Mouse (Mus musculus): ENCODE results near the gene Taldo1. TPM values are rescaled to one million over a fixed set of nuclear protein-coding genes. Genes with fewer than 3 reads are reported as not detected.

Taldo1 gene
- polyA plus RNA-seq, 1 experiment from 2014 or later, result 468 TPM

- no peaks in the 10 kb centered on the region for H3K36me3 ChIP-seq (ENCODE audit: control insufficient read depth, insufficient read depth, low read length)
- no peak for DNase-seq (ENCODE audit: low spot score)
- no peak overlapping the region for H3K27ac ChIP-seq (replicated peaks)
- no peaks in the 10 kb centered on the region for H3K27me3 ChIP-seq (ENCODE audit: control insufficient read depth, insufficient read depth, low read length)
- no peak overlapping the region for H3K4me3 ChIP-seq (ENCODE audit: low read depth, low read length)
- ATAC-seq (ENCODE audit: low FRiP score, low TSS enrichment), result no peak
- no peak overlapping the region for H3K4me2 ChIP-seq (replicated peaks; ENCODE audit: low read depth)
- no peaks in the 10 kb centered on the region for H3K9me3 ChIP-seq (ENCODE audit: control insufficient read depth, low read length)
- H3K9ac ChIP-seq (ENCODE audit: low read length), result no peak overlapping the region
- TF ChIP-seq EP300 (optimal IDR thresholded peaks at IDR 0.05) (no peak), CTCF (IDR thresholded peaks at IDR 0.05; ENCODE audit: low read depth) (no peak)
- H3K4me1 ChIP-seq (replicated peaks; ENCODE audit: control insufficient read depth, insufficient read depth), result no peaks in the 10 kb centered on the region
These were observed 17.6 kb upstream of the Taldo1 start for GRCm38 (mm10) chr7:141374399-141374798.

GRCm38 (mm10) chr7:141379584-141379983, 12.4 kb upstream of the Taldo1 start:
- H3K9me3 ChIP-seq (ENCODE audit: control insufficient read depth, low read length), result no peaks in the 10 kb centered on the region

GRCm38 (mm10) chr7:141381068-141381835, 10.7 kb upstream of the Taldo1 start:
- Histone ChIP-seq H3K4me3 (ENCODE audit: low read depth, low read length) (no peak overlapping the region), H3K9me3 (ENCODE audit: control insufficient read depth, low read length) (no peaks in the 10 kb centered on the region), H3K27me3 (ENCODE audit: control insufficient read depth, insufficient read depth, low read length) (no peaks in the 10 kb centered on the region), H3K9ac (ENCODE audit: low read length) (no peak overlapping the region), H3K4me2 (replicated peaks; ENCODE audit: low read depth) (no peak overlapping the region), H3K4me1 (replicated peaks; ENCODE audit: control insufficient read depth, insufficient read depth) (no peaks in the 10 kb centered on the region), H3K36me3 (ENCODE audit: control insufficient read depth, insufficient read depth, low read length) (no peaks in the 10 kb centered on the region), H3K27ac (replicated peaks) (no peak overlapping the region)
- WGBS, result 78% methylated on average over 4 of the region's 4 CpGs
- no peak for TF ChIP-seq CTCF (IDR thresholded peaks at IDR 0.05; ENCODE audit: low read depth)
- no peak for TF ChIP-seq EP300 (optimal IDR thresholded peaks at IDR 0.05)
- DNase-seq (ENCODE audit: low spot score) (no peak), ATAC-seq (ENCODE audit: low FRiP score, low TSS enrichment) (no peak)

More at GRCm38 (mm10) chr7:141379584-141379983, 12.4 kb upstream of the Taldo1 start:
- WGBS, result 58% methylated on average over 4 of the region's 4 CpGs
- Histone ChIP-seq H3K4me1 (replicated peaks; ENCODE audit: control insufficient read depth, insufficient read depth) (no peaks in the 10 kb centered on the region), H3K36me3 (ENCODE audit: control insufficient read depth, insufficient read depth, low read length) (no peaks in the 10 kb centered on the region), H3K4me2 (replicated peaks; ENCODE audit: low read depth) (no peak overlapping the region), H3K4me3 (ENCODE audit: low read depth, low read length) (no peak overlapping the region), H3K9ac (ENCODE audit: low read length) (no peak overlapping the region), H3K27ac (replicated peaks) (no peak overlapping the region), H3K27me3 (ENCODE audit: control insufficient read depth, insufficient read depth, low read length) (no peaks in the 10 kb centered on the region)
- TF ChIP-seq EP300 (optimal IDR thresholded peaks at IDR 0.05) (no peak), CTCF (IDR thresholded peaks at IDR 0.05; ENCODE audit: low read depth) (no peak)
- peak; percentile 42 for DNase-seq (ENCODE audit: low spot score)
- ATAC-seq (ENCODE audit: low FRiP score, low TSS enrichment), result no peak; the same call in 1 of the 2 replicates

GRCm38 (mm10) chr7:141387807-141388486, 4.1 kb upstream of the Taldo1 start:
- H3K9me3 ChIP-seq (ENCODE audit: control insufficient read depth, low read length), result no peaks in the 10 kb centered on the region
- H3K4me1 ChIP-seq (replicated peaks; ENCODE audit: control insufficient read depth, insufficient read depth), result 0 out of 2 replicates have a peak, but pooled peaks cover 3% of the 10 kb centered on the region
- DNase-seq (ENCODE audit: low spot score), result no peak
- no peak overlapping the region for H3K9ac ChIP-seq (ENCODE audit: low read length)
- H3K4me3 ChIP-seq (ENCODE audit: low read depth, low read length), result no peak overlapping the region
- ATAC-seq (ENCODE audit: low FRiP score, low TSS enrichment), result no peak
- H3K27ac ChIP-seq (replicated peaks), result no peak overlapping the region
- no peak for TF ChIP-seq CTCF (IDR thresholded peaks at IDR 0.05; ENCODE audit: low read depth)
- no peak for TF ChIP-seq EP300 (optimal IDR thresholded peaks at IDR 0.05)
- H3K27me3 ChIP-seq (ENCODE audit: control insufficient read depth, insufficient read depth, low read length), result no peaks in the 10 kb centered on the region
- WGBS, result 52% methylated on average over 2 of the region's 2 CpGs
- H3K4me2 ChIP-seq (replicated peaks; ENCODE audit: low read depth), result no peak overlapping the region
- H3K36me3 ChIP-seq (ENCODE audit: control insufficient read depth, insufficient read depth, low read length), result no peaks in the 10 kb centered on the region

- ATAC-seq (ENCODE audit: low FRiP score, low TSS enrichment) (no peak), DNase-seq (ENCODE audit: low spot score) (no peak)
- 0 out of 2 replicates have a peak, but pooled peaks cover 3% of the 10 kb centered on the region for H3K4me1 ChIP-seq (replicated peaks; ENCODE audit: control insufficient read depth, insufficient read depth)
- H3K4me2 ChIP-seq (replicated peaks; ENCODE audit: low read depth), result no peak overlapping the region
- H3K9me3 ChIP-seq (ENCODE audit: control insufficient read depth, low read length), result no peaks in the 10 kb centered on the region
- no peak overlapping the region for H3K9ac ChIP-seq (ENCODE audit: low read length)
- 55% methylated on average over 3 of the region's 3 CpGs for WGBS
- no peaks in the 10 kb centered on the region for H3K27me3 ChIP-seq (ENCODE audit: control insufficient read depth, insufficient read depth, low read length)
- H3K4me3 ChIP-seq (ENCODE audit: low read depth, low read length), result no peak overlapping the region
- no peaks in the 10 kb centered on the region for H3K36me3 ChIP-seq (ENCODE audit: control insufficient read depth, insufficient read depth, low read length)
- H3K27ac ChIP-seq (replicated peaks), result no peak overlapping the region
- TF ChIP-seq EP300 (optimal IDR thresholded peaks at IDR 0.05), result no peak
- no peak for TF ChIP-seq CTCF (IDR thresholded peaks at IDR 0.05; ENCODE audit: low read depth)
These were observed 3.4 kb upstream of the Taldo1 start for GRCm38 (mm10) chr7:141388487-141389109.

All from stomach, postnatal 0 days (tissue).